Mouse (Mus musculus) heart, postnatal 14 days (tissue): ENCODE measurements around the gene Kdelr3. TPM values are rescaled to one million over a fixed set of nuclear protein-coding genes. Genes with fewer than 3 reads are reported as not detected.

Experiments used
- DNase-seq, 2 experiments: peaks; one replicate each; pipeline ENCODE4 v3.0.0; 2021 to 2022
- intact Hi-C: fragments of 180-260 bp; cut with DNase I; formaldehyde crosslinking; loops from one replicate; pipeline ENCODE4 v1.15.1; 2025
- long read RNA-seq, 2 experiments: library from polyadenylated mRNA; stranded (forward); transcript quantifications; one replicate each; pipeline ENCODE4 v2.0.0; 2021
- total RNA-seq, 2 experiments: library from RNA; stranded (reverse); gene quantifications; 2 replicates each; pipeline ENCODE4 v1.2.3; 2021

Kdelr3 gene
- 10 to 100 TPM; 13.0 to 13.5 TPM for total RNA-seq
- long read RNA-seq, experiment 1, transcript Kdelr3-201 (5 exons, 1,411 nt) = major isoform, 17 of 21 reads
- long read RNA-seq, experiment 1, partial matches to known transcripts = 2 of 21 reads
- long read RNA-seq, experiment 1, other reads (novel, unspliced or antisense) = 2 of 21 reads
- long read RNA-seq, experiment 2, transcript Kdelr3-201 (5 exons, 1,411 nt) = major isoform, 13 of 14 reads
- long read RNA-seq, experiment 2, partial matches to known transcripts = 0 of 14 reads
- long read RNA-seq, experiment 2, other reads (novel, unspliced or antisense) = 1 of 14 reads

- DNase-seq = peak; percentile 90
- intact Hi-C loops = no loop called here
Measured at GRCm38 (mm10) chr15:79516171-79517096, at the start of gene Kdelr3. Gene Kdelr3, plus strand, starts transcription at chr15:79516411.

GRCm38 (mm10) chr15:79466601-79467286 is 49.5 kb upstream of the Kdelr3 start:
- intact Hi-C loops = loop anchor here (1.0 to 5.0 kb wide), 5 partner anchors 56 to 239 kb away; partner anchors contain the start of genes Gm49486 and Pick1
- DNase-seq = peak; percentile 89 to 95

- no peak for DNase-seq
- intact Hi-C loops = loop anchor here (5.0 kb wide), 1 partner anchor 242 kb away; the partner anchor contains the start of genes Gm49486 and Pick1
Measured at GRCm38 (mm10) chr15:79469577-79469976, 46.6 kb upstream of the Kdelr3 start.

GRCm38 (mm10) chr15:79470583-79470982 is 45.6 kb upstream of the Kdelr3 start:
- DNase-seq = peak in 1 of 2 experiments; percentile 17
- intact Hi-C loops = loop anchor here (5.0 kb wide), 1 partner anchor 137 kb away; the partner anchor contains the start of gene Dmc1

GRCm38 (mm10) chr15:79471095-79471494 is 45.1 kb upstream of the Kdelr3 start:
- intact Hi-C loops = loop anchor here (5.0 kb wide), 1 partner anchor 136 kb away; the partner anchor contains the start of gene Dmc1
- DNase-seq = no peak

- DNase-seq = no peak
- intact Hi-C loops = loop anchor here (5.0 kb wide), 1 partner anchor 134 kb away; the partner anchor contains the start of gene Dmc1
Measured at GRCm38 (mm10) chr15:79473042-79473441, 43.2 kb upstream of the Kdelr3 start.

GRCm38 (mm10) chr15:79473638-79474355 is 42.4 kb upstream of the Kdelr3 start:
- no peak for DNase-seq
- intact Hi-C loops = loop anchor here (5.0 kb wide), 1 partner anchor 134 kb away; the partner anchor contains the start of gene Dmc1

- intact Hi-C loops = no loop called here
- DNase-seq = no peak
Measured at GRCm38 (mm10) chr15:79477227-79477626, 39.0 kb upstream of the Kdelr3 start.

GRCm38 (mm10) chr15:79481181-79481688 is 35.0 kb upstream of the Kdelr3 start:
- intact Hi-C loops = no loop called here
- DNase-seq = no peak

- intact Hi-C loops = no loop called here
Measured at GRCm38 (mm10) chr15:79489463-79489862, 26.7 kb upstream of the Kdelr3 start.

GRCm38 (mm10) chr15:79493527-79493926 is 22.7 kb upstream of the Kdelr3 start:
- no peak for DNase-seq
- intact Hi-C loops = no loop called here

More at GRCm38 (mm10) chr15:79489463-79489862, 26.7 kb upstream of the Kdelr3 start:
- no peak for DNase-seq

- no peak for DNase-seq
- intact Hi-C loops = no loop called here
Measured at GRCm38 (mm10) chr15:79500110-79500509, 16.1 kb upstream of the Kdelr3 start.

GRCm38 (mm10) chr15:79502891-79503341 is 13.3 kb upstream of the Kdelr3 start:
- intact Hi-C loops = no loop called here
- no peak for DNase-seq

- no peak for DNase-seq
Measured at GRCm38 (mm10) chr15:79503438-79503837, 12.8 kb upstream of the Kdelr3 start.

GRCm38 (mm10) chr15:79504707-79505452 is 11.3 kb upstream of the Kdelr3 start, which contains the start of gene Kcnj4:
Gene Kcnj4, minus strand, starts transcription at chr15:79505241.
- intact Hi-C loops = no loop called here
- DNase-seq = no peak

More at GRCm38 (mm10) chr15:79503438-79503837, 12.8 kb upstream of the Kdelr3 start:
- intact Hi-C loops = no loop called here

- peak; percentile 74 to 79 for DNase-seq
- intact Hi-C loops = no loop called here
Measured at GRCm38 (mm10) chr15:79505616-79506283, 10.5 kb upstream of the Kdelr3 start.

- intact Hi-C loops = no loop called here
- no peak for DNase-seq
Measured at GRCm38 (mm10) chr15:79506460-79506859, 9.8 kb upstream of the Kdelr3 start.
